Mouse (Mus musculus) layer of hippocampus, postnatal 36 days (tissue): ENCODE measurements around the gene Klra5. TPM values are rescaled to one million over a fixed set of nuclear protein-coding genes. Genes with fewer than 3 reads are reported as not detected.
"Not testable (repeated sequence)": the region's sequence is repeated elsewhere in the genome, so short reads cannot be mapped to it uniquely, and the experiment has no call there.

Experiments
- DNase-seq, 2 experiments: peaks; one replicate each; pipeline ENCODE4 v3.0.0; 2022
- total RNA-seq, 2 experiments: library from RNA; stranded (reverse); gene quantifications; 2 replicates each; pipeline ENCODE4 v1.2.3; 2021

The Klra5 gene
- not detected for total RNA-seq

DNA sequence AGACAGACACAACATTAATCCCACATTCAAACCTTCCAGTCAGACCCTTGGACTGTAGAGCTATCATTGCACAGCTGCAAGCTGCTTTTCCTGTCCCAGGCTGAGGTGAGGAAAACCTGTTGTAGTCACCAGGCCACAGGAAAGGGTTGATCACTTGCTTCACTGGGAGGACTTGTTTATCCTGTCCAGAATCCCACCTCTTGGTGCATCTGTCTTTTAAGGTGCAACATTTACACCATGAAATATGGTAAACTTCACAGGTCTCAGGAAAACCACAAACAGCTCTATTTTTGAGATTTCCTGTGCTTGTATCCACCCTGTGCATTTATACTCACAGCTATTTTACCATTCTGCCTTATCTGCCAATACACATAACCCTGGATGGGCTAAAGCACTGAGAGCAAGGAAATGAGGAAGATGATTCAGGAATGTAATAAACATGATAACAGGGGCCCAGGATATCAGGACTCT is at the start of gene Klra5:
Klra5 (minus strand) TSS at position 175 of the 471 bp plus-strand sequence.
- DNase-seq: not testable (repeated sequence)

DNA sequence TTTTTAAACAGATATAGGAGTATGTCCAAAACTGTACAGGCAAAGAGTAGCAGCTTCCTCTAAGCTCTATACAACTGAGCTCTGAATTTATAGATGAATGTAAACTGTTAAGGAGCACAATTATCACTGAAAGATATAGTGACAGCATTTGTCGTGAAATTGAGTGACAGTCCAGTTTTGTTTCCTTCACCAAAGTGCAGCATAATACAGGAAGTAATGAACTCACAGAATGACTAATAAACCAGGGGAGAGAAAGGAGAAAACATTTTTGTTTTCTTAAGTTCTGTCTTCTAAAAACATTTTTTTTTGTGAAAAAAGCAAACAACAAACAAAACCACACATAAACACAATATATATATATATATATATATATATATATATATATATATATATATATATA is 454 bp downstream of the Klra5 start:
- no peak for DNase-seq

DNA sequence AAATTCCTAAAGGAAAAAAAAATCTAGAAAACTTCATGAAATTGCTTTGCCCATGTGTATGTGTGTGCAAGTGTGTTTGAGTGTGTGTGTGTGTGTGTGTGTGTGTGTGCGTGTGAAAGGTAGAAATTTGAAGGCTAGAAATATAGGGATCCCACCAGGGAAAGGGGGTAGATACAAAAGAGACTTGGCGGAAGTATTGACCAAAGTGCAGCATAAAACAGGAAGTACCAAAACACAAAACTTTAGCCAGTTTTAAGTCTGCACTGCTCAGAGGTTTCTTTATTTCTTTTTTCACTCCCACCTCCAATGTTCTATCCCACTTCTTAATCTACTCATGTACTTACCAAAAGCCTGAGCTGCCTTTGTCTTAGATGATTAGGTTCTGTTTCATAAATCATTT is 34.9 kb downstream of the Klra5 start:
- no peak for DNase-seq

DNA sequence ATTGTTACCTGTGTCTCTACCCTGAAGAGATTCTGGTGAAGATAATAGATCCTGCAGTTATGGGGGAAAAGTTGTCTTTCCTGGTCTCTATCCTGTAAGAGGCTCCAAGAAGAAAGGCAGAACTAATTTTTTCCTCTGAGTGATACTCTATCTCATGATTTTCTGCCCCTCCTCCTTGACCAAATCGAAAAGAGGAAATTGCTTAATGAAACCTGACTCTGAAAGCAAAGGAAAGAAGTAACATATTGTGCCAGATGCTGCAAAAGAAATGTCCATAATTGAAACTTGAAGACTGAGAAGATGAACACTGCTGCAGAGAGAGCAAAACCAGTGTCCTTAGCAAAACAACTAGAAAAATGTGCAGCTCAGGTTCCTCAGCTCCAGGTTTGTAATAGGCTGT is 40.9 kb downstream of the Klra5 start, which contains the start of gene Klra17:
Klra17 (minus strand) TSS at position 124 of the 400 bp plus-strand sequence.
- no peak for DNase-seq

DNA sequence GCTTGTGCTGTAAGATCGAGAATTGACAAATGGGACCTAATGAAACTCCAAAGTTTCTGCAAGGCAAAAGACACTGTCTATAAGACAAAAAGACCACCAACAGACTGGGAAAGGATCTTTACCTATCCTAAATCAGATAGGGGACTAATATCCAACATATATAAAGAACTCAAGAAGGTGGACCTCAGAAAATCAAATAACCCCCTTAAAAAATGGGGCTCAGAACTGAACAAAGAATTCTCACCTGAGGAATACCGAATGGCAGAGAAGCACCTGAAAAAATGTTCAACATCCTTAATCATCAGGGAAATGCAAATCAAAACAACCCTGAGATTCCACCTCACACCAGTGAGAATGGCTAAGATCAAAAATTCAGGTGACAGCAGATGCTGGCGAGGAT is 55.1 kb downstream of the Klra5 start, which contains the start of gene Gm17631:
Gm17631 (plus strand) TSS at position 301 of the 400 bp plus-strand sequence.
- DNase-seq: not testable (repeated sequence)

Other genes with a start within 250 kb of the Klra5 start
- gene Klrc1, start 238.7 kb downstream of the Klra5 start, total RNA-seq: not detected
- gene Klri1, start 200.5 kb downstream of the Klra5 start, total RNA-seq: not detected
- not detected for gene Klri2, start 177.2 kb downstream of the Klra5 start, total RNA-seq
- gene Gm156, start 133.4 kb downstream of the Klra5 start, total RNA-seq: not detected
- not detected for gene Gm17631, start 55.0 kb downstream of the Klra5 start, total RNA-seq
- gene Klra17, start 41.0 kb downstream of the Klra5 start, total RNA-seq: not detected
- not detected for gene Klra6, start 109.3 kb upstream of the Klra5 start, total RNA-seq
- gene Klra4, start 149.6 kb upstream of the Klra5 start, total RNA-seq: not detected
- not detected for gene Klra8, start 212.2 kb upstream of the Klra5 start, total RNA-seq